Mouse (Mus musculus): Measurements from ENCODE around the gene Myh7.

The Myh7 gene

DNA sequence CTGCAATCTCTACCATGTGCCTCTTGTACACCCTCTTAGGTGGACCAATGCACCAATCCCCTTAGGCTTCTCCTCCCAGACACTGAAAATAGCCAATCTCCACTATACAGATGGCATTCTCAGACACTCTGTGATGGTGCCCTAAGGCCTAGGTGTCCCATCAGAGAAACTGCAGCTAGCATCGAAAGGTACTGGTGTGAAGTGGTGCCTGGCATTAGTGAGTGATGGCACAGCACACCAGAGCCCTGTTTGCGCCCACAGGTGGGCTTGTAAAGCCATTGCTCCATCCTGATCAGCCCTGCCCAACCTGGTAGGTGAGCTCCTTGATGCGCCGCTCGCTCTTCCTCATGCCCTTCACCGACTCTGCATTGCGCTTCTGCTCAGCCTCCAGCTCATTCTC lies 50.5 kb downstream of the Myh7 start:
- DNase-seq (ENCODE audit: low spot score in 2 of 2): no peak

DNA sequence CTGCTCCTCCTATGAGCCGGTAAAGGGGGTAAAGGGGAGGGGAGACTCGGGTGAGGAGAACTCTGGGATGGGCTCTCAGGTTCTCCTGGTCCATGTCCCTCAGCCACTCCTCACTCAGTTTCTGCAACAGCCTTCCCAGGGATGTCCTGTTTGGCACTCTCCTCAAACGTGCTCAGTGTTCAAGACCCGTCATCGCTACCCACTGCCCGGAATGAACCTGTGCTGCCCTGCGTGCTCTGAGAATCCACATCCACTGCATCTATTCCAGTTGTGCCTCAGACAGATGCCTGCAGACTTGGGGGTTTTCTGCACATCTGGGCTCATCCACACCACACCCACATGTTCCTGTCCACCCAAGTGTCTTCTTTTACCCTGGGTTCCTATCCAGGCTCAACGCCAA lies 51.9 kb downstream of the Myh7 start:
- no peak for DNase-seq (ENCODE audit: low spot score in 2 of 2)

- no peak for DNase-seq (ENCODE audit: low spot score in 2 of 2)
These were observed 53.1 kb downstream of the Myh7 start for GRCm38 (mm10) chr14:54941024-54941978.

DNA sequence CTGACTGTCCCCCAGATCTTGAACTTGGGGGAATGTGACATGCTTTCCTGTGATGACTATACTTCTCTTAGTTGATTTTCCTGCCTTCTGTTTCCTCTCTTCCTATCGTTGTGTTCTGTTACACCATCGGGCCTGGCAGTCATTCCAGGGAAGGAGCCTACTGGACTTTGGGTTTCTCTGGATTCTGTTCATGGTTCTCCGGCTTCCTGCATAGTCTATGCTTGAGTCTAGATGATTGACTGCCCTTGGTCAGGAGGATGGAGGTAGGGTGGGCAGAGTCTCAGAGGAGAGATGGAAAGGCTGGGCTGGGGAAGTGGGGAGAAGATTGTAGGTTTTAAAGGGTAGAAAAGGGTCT lies 54.3 kb downstream of the Myh7 start:
- no peak for DNase-seq (ENCODE audit: low spot score in 2 of 2)

DNA sequence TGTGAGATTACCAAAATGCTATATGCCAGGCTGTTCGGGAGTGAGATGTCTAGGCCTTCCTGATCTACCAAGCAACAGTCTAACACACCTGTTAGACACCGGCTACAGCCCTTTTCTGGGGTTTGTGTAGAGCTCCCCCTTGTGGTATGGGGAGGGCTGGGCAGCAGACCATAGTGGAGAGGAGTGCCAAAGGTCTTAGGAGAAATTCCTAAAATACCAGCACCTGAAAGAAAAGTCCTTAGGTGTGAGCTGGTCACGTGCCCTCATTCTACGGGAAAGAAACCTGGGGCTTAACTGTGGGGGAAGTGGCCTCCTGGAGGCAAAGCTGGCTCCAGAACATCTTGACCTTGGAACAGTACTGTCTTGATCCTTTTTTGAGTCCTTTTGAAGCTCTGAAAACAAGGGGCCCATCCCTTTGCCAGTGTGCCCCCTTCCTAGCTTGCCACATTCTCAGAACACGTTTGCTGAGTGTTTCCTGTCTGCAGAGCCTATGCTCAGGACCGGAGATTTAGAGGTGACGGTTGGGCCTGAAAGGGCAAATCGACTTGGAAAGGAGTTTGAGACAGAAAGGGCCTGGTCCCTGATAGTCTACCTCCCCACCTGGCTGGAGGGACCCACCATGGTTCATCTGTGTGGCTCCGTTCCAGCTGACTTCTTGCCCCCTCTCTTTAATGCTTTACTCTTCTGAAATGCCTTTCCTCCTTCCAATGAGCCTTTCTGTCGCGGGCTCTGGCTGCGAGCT lies 54.8 kb downstream of the Myh7 start:
- peak; percentile 62 to 67 for DNase-seq (ENCODE audit: low spot score in 2 of 2)

DNA sequence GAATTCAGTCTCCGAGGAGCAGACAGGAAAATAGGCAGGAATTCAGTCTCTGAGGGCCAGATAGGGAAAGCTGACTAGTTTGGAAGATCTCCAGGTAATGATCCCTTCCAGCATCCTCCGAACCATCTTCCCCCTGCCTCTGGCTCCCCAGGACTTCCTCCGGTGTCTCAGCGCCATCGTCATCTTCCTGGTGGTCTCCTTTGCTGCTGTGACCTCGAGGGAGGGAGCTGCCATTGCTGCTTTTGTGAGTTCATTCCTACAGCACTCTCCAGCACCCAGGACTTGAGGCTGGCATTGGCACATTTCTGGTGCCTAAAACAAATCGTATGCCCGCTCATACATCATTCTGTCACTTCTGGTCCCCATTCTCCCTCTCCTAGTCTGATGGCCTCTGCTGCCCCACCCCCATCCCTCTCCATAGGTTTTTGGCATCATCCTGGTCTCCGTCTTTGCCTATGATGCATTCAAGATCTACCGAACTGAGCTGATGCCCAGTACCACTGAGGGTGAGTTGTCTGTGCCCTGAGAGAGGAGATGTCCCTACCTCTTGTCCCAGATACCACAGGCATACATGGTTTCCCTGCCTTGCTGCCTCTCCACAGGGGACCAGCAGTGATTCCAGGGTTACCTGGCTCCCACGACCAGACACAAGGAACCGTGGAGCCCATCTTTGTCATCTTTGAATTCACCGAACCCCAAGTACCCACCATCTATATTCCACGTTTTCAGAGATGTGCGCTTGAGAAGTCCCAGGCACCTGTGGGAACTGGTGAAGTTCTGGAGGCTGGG lies 55.8 kb downstream of the Myh7 start:
- DNase-seq (ENCODE audit: low spot score in 2 of 2): no peak

DNA sequence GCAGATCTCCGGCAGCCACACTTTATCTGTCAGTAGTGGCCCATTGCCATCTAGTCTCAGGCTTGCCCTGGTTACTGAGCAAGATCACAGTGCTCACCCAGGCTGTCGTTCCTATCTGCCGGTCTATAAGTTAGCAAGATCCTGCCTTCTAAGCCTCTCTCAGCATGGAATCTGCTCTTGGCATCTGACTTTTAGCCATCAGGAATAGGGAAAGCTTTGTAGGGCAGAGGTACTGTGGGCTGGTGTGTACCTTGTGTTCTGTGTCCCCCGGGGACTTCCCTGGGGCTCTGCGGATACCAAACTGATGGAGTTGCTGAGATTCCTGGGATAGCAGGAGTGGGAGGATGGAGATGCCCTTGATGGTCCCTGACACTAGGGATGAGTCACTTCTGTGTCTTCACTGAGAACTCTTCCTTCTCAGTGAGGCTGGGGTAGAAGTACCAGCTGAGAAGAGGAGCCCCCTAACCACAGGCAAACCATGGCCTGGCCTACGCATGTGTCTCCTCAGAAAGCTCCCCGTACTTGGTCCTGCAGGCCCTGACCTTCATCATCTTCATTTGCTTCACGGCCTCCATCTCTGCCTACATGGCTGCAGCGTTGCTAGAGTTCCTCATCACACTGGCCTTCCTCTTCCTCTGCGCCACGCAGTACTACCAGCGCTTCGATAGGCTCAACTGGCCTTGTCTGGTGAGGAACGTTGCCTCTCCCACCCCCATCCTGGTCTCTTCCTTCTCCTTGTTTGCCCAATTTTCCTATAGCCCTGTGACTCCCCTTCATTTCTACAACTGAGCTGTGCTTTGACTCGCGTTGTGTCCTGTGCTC lies 56.9 kb downstream of the Myh7 start:
- no peak for DNase-seq (ENCODE audit: low spot score in 2 of 2)

DNA sequence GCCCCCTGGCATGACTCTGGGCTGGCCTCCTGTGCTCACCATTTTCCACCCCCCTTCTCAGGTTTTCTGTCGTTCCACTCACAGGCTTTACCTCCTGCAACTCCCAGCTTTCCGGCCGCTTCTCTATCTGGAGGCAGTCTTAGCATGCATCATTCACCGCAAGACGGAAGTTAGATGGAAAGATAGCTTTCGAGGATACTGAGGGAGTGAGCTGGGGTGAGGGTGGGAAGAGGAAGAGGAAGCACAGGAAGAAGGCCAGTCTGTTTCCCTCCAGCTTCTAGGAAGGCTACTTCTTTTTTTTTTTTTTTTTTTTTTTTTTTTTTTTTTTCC lies 57.6 kb downstream of the Myh7 start:
- DNase-seq (ENCODE audit: low spot score in 2 of 2): no peak

GRCm38 (mm10) chr14:54935904-54936830 lies 58.3 kb downstream of the Myh7 start, which contains the start of gene Cmtm5:
Gene Cmtm5, plus strand, starts transcription at chr14:54936261.
- DNase-seq (ENCODE audit: low spot score in 2 of 2): no peak

GRCm38 (mm10) chr14:54932645-54933150 lies 61.7 kb downstream of the Myh7 start, which contains the start of gene Il25:
Gene Il25, plus strand, starts transcription at chr14:54932695.
- DNase-seq (ENCODE audit: low spot score in 2 of 2): no peak

GRCm38 (mm10) chr14:54930431-54930830 lies 64.0 kb downstream of the Myh7 start:
- no peak for DNase-seq (ENCODE audit: low spot score in 2 of 2)

GRCm38 (mm10) chr14:54929801-54930200 lies 64.6 kb downstream of the Myh7 start:
- DNase-seq (ENCODE audit: low spot score in 2 of 2): no peak

DNA sequence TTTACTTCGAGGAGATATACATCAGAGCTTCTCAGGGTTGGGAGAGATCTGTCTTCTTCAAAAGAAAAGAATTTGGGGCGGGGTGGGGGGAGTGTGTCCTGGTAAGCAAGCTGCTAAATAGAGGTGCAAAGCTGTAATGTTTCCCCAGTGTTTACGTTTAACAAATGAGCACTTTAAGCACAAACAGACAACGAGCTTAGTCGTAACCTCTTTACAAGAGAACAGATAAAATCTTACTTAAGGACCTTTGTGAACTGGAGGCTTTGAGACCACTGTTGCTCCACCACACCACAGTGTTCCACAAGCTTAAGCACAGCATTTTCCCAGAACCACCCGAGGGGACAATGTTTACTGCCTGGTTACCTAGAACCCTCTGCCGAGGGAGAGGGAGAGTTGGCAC lies 67.1 kb downstream of the Myh7 start:
- DNase-seq (ENCODE audit: low spot score in 2 of 2): no peak

GRCm38 (mm10) chr14:54926401-54927158 lies 67.8 kb downstream of the Myh7 start:
- peak; percentile 84 for DNase-seq (ENCODE audit: low spot score in 2 of 2)

- DNase-seq (ENCODE audit: low spot score in 2 of 2): peak; percentile 79 to 81
These were observed 68.8 kb downstream of the Myh7 start, which contains the start of gene Efs for GRCm38 (mm10) chr14:54925349-54926342. Gene Efs, minus strand, starts transcription at chr14:54926126.

DNA sequence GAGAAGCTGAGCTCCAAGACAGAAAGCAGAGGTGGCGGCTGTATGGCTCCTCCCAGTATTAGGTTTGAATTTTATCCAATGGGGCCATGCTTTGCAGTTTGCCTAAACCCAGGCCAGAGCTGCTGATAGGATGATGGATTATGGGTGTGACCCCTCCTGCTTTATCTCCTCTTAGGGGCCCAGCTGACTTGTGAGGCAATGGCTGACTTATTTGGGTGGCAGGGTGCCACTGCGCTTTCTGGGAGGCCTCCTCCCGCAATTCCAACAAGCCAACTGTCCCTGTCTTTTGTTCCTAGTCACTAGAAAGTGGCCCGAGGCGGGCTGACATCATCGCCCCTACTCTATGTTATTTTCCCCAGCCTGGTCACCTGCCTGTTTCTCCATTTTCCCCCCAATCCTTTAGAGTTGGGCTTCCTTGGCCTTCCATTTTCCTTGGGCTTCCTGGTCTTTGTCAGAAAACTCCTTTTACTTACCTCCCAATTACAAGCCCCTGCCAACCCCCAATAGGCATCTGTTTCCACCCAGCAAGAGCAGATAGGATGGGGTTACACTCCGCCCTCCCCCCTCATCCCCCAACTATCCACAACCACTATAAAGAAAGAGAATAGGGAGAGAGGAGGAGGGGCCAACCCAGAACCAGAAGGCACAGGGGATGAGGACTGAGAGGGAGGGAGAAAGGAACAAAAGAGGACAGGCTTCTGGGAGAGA lies 69.6 kb downstream of the Myh7 start:
- DNase-seq (ENCODE audit: low spot score in 2 of 2): peak; percentile 72 to 79
